Mouse (Mus musculus): ENCODE results near the gene Acsbg1. TPM values are rescaled to one million over a fixed set of nuclear protein-coding genes. Genes with fewer than 3 reads are reported as not detected.

Gene Acsbg1
- 32.0 and 33.3 TPM in 2 replicates for polyA plus RNA-seq (2012; rRNA removed)

GRCm38 (mm10) chr9:54661605-54662377, at the start of gene Acsbg1:
Gene Acsbg1 (minus strand): TSS chr9:54661870.

DNA sequence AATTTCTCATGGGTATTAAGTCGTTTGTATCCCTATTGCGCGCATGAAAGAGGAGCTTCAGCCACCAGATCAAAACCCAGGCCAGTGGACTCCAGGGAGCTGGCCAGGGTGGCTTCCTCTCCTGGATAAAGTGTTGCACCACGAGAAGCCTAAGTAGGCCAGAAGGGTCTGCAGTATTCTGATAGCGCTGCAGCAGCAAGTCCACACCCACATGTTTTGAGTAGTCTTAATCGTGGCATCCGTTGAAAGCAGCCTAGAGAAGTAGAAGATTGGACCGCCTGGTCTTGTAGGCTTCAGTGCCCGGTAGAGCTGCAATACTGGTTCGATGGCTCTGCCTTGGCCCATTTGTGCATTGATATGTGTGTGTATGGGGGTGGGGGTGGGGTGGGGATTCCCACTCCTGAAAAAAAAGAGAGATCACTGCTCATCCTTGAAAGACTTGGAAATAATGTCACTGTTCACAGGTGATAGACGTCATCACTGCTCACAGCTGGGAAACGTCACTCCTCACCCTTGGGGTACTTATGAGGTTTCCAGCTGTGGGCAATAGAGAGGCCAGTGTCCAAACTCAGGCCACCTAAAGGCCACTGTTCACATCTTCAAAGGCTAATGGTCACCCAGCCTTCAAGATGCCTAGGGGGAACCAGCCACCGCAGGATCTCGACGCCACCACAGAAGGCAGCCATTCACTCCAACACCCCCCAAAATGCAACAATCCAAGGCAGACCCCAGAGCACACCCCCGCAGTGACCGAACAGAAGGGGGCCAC, 36.8 kb upstream of the Acsbg1 start, which contains the start of gene Dnaja4:
Gene Dnaja4, plus strand, starts transcription at position 556 of the 769 bp plus-strand sequence.

GRCm38 (mm10) chr9:54586199-54587061, 75.2 kb downstream of the Acsbg1 start, which contains the start of gene Idh3a:
Gene Idh3a (plus strand): TSS chr9:54586334.

GRCm38 (mm10) chr9:54559771-54560471, 101.7 kb downstream of the Acsbg1 start, which contains the start of gene Cib2:
Gene Cib2 (minus strand): TSS chr9:54560218.

Other genes with a start within 250 kb of the Acsbg1 start
- 71.9 and 80.5 TPM in 2 replicates for gene Dmxl2, start 160.2 kb downstream of the Acsbg1 start, polyA plus RNA-seq (2012; rRNA removed)
- gene Sh2d7, start 122.9 kb downstream of the Acsbg1 start, polyA plus RNA-seq (2012; rRNA removed), result 0.03 and 0.06 TPM in 2 replicates
- 49.7 and 50.5 TPM in 2 replicates for gene Cib2, start 101.7 kb downstream of the Acsbg1 start, polyA plus RNA-seq (2012; rRNA removed)
- gene Idh3a, start 75.5 kb downstream of the Acsbg1 start, polyA plus RNA-seq (2012; rRNA removed), result 117 and 126 TPM in 2 replicates
- 11.9 and 12.0 TPM in 2 replicates for gene Dnaja4, start 37.0 kb upstream of the Acsbg1 start, polyA plus RNA-seq (2012; rRNA removed)
- gene Wdr61, start 72.6 kb upstream of the Acsbg1 start, polyA plus RNA-seq (2012; rRNA removed), result 75.5 and 80.0 TPM in 2 replicates
- gene Crabp1, start 102.9 kb upstream of the Acsbg1 start, polyA plus RNA-seq (2012; rRNA removed), result 91.5 and 108 TPM in 2 replicates
- 51.4 and 54.0 TPM in 2 replicates for gene Ireb2, start 201.9 kb upstream of the Acsbg1 start, polyA plus RNA-seq (2012; rRNA removed)

Measured in central nervous system, embryonic 18 days (tissue).